Mouse (Mus musculus): ENCODE measurements around the gene Mturn. TPM values are rescaled to one million over a fixed set of nuclear protein-coding genes. Genes with fewer than 3 reads are reported as not detected.

The Mturn gene
- polyA plus RNA-seq, 1 experiment: 1.4 TPM

GRCm38 (mm10) chr6:54732721-54733120 lies 51.3 kb downstream of the Mturn start:
- no peak overlapping the region for H3K4me3 ChIP-seq
- H3K79me2 ChIP-seq (ENCODE audit: control insufficient read depth, insufficient read depth): no peaks in the 10 kb centered on the region
- H3K27me3 ChIP-seq (ENCODE audit: control insufficient read depth, insufficient read depth, insufficient read length): no peaks in the 10 kb centered on the region
- no peak overlapping the region for H3ac ChIP-seq (ENCODE audit: control insufficient read depth, insufficient read length)
- H3K4me2 ChIP-seq (ENCODE audit: low read depth): no peak overlapping the region
- no peaks in the 10 kb centered on the region for H3K36me3 ChIP-seq (ENCODE audit: control insufficient read depth, insufficient read depth)
- TF ChIP-seq SRF (IDR thresholded peaks at IDR 0.05; ENCODE audit: control insufficient read depth, insufficient read length, low read depth) (no peak), POLR2AphosphoS2 (IDR thresholded peaks at IDR 0.05; ENCODE audit: insufficient read length, low read depth) (no peak), MAX (IDR thresholded peaks at IDR 0.05; ENCODE audit: low read depth) (no peak), USF1 (IDR thresholded peaks at IDR 0.05; ENCODE audit: low read depth) (no peak), TCF12 (IDR thresholded peaks at IDR 0.05; ENCODE audit: insufficient read depth, poor library complexity, severe bottlenecking) (no peak), E2F4 (IDR thresholded peaks at IDR 0.05; ENCODE audit: insufficient read depth) (no peak), TCF3 (IDR thresholded peaks at IDR 0.05; ENCODE audit: insufficient read length, low read depth) (no peak), MYOD1 (IDR thresholded peaks at IDR 0.05; ENCODE audit: control insufficient read depth in 1 of 3, insufficient read length in 2 of 3, low read depth in 2 of 3) (no peak), CEBPB (IDR thresholded peaks at IDR 0.05; ENCODE audit: insufficient read depth, poor library complexity, severe bottlenecking) (no peak), MYOG (IDR thresholded peaks at IDR 0.05; ENCODE audit: control insufficient read depth in 1 of 3, insufficient read depth in 1 of 3, insufficient read length in 2 of 3, low read depth in 2 of 3) (no peak), POLR2A (IDR thresholded peaks at IDR 0.05; ENCODE audit: insufficient read length, low read depth) (no peak), REST (IDR thresholded peaks at IDR 0.05; ENCODE audit: insufficient read depth, insufficient read length) (no peak)

- Histone ChIP-seq H3K4me2 (ENCODE audit: low read depth) (no peak overlapping the region), H3K27me3 (ENCODE audit: control insufficient read depth, insufficient read depth, insufficient read length) (no peaks in the 10 kb centered on the region), H3ac (ENCODE audit: control insufficient read depth, insufficient read length) (no peak overlapping the region), H3K79me2 (ENCODE audit: control insufficient read depth, insufficient read depth) (no peaks in the 10 kb centered on the region), H3K4me3 (no peak overlapping the region), H3K36me3 (ENCODE audit: control insufficient read depth, insufficient read depth) (no peaks in the 10 kb centered on the region)
- no peak for TF ChIP-seq MAX (IDR thresholded peaks at IDR 0.05; ENCODE audit: low read depth)
- no peak for TF ChIP-seq REST (IDR thresholded peaks at IDR 0.05; ENCODE audit: insufficient read depth, insufficient read length)
- TF ChIP-seq E2F4 (IDR thresholded peaks at IDR 0.05; ENCODE audit: insufficient read depth): no peak
- no peak for TF ChIP-seq MYOD1 (IDR thresholded peaks at IDR 0.05; ENCODE audit: control insufficient read depth in 1 of 3, insufficient read length in 2 of 3, low read depth in 2 of 3)
- no peak for TF ChIP-seq TCF3 (IDR thresholded peaks at IDR 0.05; ENCODE audit: insufficient read length, low read depth)
These were observed 54.7 kb downstream of the Mturn start for GRCm38 (mm10) chr6:54736126-54736525.

GRCm38 (mm10) chr6:54737255-54737654 lies 55.8 kb downstream of the Mturn start:
- Histone ChIP-seq H3K4me2 (ENCODE audit: low read depth) (no peak overlapping the region), H3K79me2 (ENCODE audit: control insufficient read depth, insufficient read depth) (no peaks in the 10 kb centered on the region), H3K36me3 (ENCODE audit: control insufficient read depth, insufficient read depth) (no peaks in the 10 kb centered on the region), H3K27me3 (ENCODE audit: control insufficient read depth, insufficient read depth, insufficient read length) (no peaks in the 10 kb centered on the region), H3K4me3 (no peak overlapping the region), H3ac (ENCODE audit: control insufficient read depth, insufficient read length) (no peak overlapping the region)
- TF ChIP-seq MYOD1 (IDR thresholded peaks at IDR 0.05; ENCODE audit: control insufficient read depth in 1 of 3, insufficient read length in 2 of 3, low read depth in 2 of 3): no peak
- no peak for TF ChIP-seq SRF (IDR thresholded peaks at IDR 0.05; ENCODE audit: control insufficient read depth, insufficient read length, low read depth)
- no peak for TF ChIP-seq REST (IDR thresholded peaks at IDR 0.05; ENCODE audit: insufficient read depth, insufficient read length)
- TF ChIP-seq MYOG (IDR thresholded peaks at IDR 0.05; ENCODE audit: control insufficient read depth in 1 of 3, insufficient read depth in 1 of 3, insufficient read length in 2 of 3, low read depth in 2 of 3): no peak
- TF ChIP-seq USF1 (IDR thresholded peaks at IDR 0.05; ENCODE audit: low read depth): no peak
- TF ChIP-seq POLR2A (IDR thresholded peaks at IDR 0.05; ENCODE audit: insufficient read length, low read depth): no peak
- TF ChIP-seq TCF3 (IDR thresholded peaks at IDR 0.05; ENCODE audit: insufficient read length, low read depth): no peak
- TF ChIP-seq TCF12 (IDR thresholded peaks at IDR 0.05; ENCODE audit: insufficient read depth, poor library complexity, severe bottlenecking): no peak
- TF ChIP-seq MAX (IDR thresholded peaks at IDR 0.05; ENCODE audit: low read depth): no peak
- TF ChIP-seq POLR2AphosphoS2 (IDR thresholded peaks at IDR 0.05; ENCODE audit: insufficient read length, low read depth): no peak
- TF ChIP-seq E2F4 (IDR thresholded peaks at IDR 0.05; ENCODE audit: insufficient read depth): no peak

DNA sequence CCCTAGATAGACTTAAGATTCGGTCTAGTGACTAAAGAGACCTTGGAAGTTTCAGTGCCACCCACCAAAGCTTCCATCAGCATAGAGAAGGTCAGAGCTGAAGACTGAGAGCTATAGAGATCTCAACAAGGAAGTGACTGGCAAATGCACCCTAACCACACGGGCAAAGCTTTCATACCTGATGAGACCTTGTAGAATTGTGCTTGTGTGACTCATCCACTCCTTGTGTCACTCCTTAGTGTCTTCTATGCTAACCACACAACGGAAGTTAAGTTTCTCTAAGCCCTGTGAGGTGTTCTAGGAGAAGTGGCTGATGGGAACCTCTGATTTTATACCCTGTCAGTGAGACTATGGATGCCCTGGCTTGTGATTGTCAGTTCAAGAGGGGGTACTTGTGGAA lies 56.3 kb downstream of the Mturn start:
- H3K4me2 ChIP-seq (ENCODE audit: low read depth): no peak overlapping the region
- H3K27me3 ChIP-seq (ENCODE audit: control insufficient read depth, insufficient read depth, insufficient read length): no peaks in the 10 kb centered on the region
- no peak overlapping the region for H3K4me3 ChIP-seq
- no peaks in the 10 kb centered on the region for H3K36me3 ChIP-seq (ENCODE audit: control insufficient read depth, insufficient read depth)
- no peaks in the 10 kb centered on the region for H3K79me2 ChIP-seq (ENCODE audit: control insufficient read depth, insufficient read depth)
- no peak overlapping the region for H3ac ChIP-seq (ENCODE audit: control insufficient read depth, insufficient read length)
- TF ChIP-seq TCF12 (IDR thresholded peaks at IDR 0.05; ENCODE audit: insufficient read depth, poor library complexity, severe bottlenecking): no peak
- TF ChIP-seq SRF (IDR thresholded peaks at IDR 0.05; ENCODE audit: control insufficient read depth, insufficient read length, low read depth): no peak
- TF ChIP-seq E2F4 (IDR thresholded peaks at IDR 0.05; ENCODE audit: insufficient read depth): no peak

DNA sequence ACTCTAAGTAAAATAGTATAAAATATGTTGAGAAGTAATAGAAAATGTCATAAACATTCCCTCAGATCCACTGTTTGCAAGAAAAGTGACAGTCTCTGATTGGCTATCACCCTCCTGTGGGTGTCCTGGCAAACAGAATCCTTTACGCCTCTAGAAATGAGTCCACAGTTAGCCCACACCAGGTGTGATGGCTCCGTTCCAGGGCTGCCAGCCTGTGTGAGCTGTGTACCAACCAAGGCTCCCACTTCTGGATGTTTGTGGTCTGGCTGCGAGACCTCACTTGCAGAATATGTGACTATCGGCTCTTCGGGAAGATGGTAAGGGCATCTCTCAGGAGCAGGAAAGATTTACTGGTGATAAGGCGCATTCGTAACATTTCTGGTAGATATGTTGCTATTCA lies 67.6 kb downstream of the Mturn start:
- no peaks in the 10 kb centered on the region for H3K79me2 ChIP-seq (ENCODE audit: control insufficient read depth, insufficient read depth)
- no peak overlapping the region for H3ac ChIP-seq (ENCODE audit: control insufficient read depth, insufficient read length)
- no peak overlapping the region for H3K4me2 ChIP-seq (ENCODE audit: low read depth)
- no peak for TF ChIP-seq POLR2A (IDR thresholded peaks at IDR 0.05; ENCODE audit: insufficient read length, low read depth)
- TF ChIP-seq SRF (IDR thresholded peaks at IDR 0.05; ENCODE audit: control insufficient read depth, insufficient read length, low read depth): no peak
- peak in 2 of 3 experiments; percentile 31 to 76 for TF ChIP-seq MYOD1 (IDR thresholded peaks at IDR 0.05; ENCODE audit: control insufficient read depth in 1 of 3, insufficient read length in 2 of 3, low read depth in 2 of 3)
- TF ChIP-seq E2F4 (IDR thresholded peaks at IDR 0.05; ENCODE audit: insufficient read depth): no peak
- TF ChIP-seq REST (IDR thresholded peaks at IDR 0.05; ENCODE audit: insufficient read depth, insufficient read length): no peak
- no peak for TF ChIP-seq USF1 (IDR thresholded peaks at IDR 0.05; ENCODE audit: low read depth)
- TF ChIP-seq POLR2AphosphoS2 (IDR thresholded peaks at IDR 0.05; ENCODE audit: insufficient read length, low read depth): no peak
- peak in 1 of 3 experiments; percentile 49 for TF ChIP-seq MYOG (IDR thresholded peaks at IDR 0.05; ENCODE audit: control insufficient read depth in 1 of 3, insufficient read depth in 1 of 3, insufficient read length in 2 of 3, low read depth in 2 of 3)
- no peak for TF ChIP-seq TCF3 (IDR thresholded peaks at IDR 0.05; ENCODE audit: insufficient read length, low read depth)
- H3K36me3 ChIP-seq (ENCODE audit: control insufficient read depth, insufficient read depth): no peaks in the 10 kb centered on the region
- H3K27me3 ChIP-seq (ENCODE audit: control insufficient read depth, insufficient read depth, insufficient read length): peaks cover 4% of the 10 kb centered on the region
- no peak overlapping the region for H3K4me3 ChIP-seq
